Mouse (Mus musculus): ENCODE results near the gene Hapln2. TPM values are rescaled to one million over a fixed set of nuclear protein-coding genes. Genes with fewer than 3 reads are reported as not detected.

Hapln2 gene
- total and polyA plus RNA-seq, 3 experiments, result not detected

DNA sequence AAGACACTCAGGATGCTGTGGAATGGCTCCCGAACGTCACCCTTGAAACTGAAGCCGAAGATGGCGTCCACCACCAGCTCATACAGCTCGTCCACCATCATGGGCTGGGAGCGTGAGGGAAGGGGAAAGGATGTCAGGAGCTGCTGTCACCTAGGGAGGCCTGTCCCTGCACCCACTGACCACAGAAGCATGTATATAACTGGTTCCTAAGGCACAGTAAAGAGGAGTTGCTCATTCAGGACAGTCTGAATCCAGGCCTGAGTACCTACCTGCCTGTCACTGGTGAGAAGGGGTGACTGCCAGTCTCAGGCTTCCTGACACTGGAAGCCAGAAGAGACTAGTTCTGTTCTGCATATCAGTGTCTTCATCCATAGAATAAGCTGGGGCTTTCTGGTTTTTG, 29.6 kb upstream of the Hapln2 start:
- H3K9me3 ChIP-seq (replicated peaks; ENCODE audit: insufficient read depth, low read length), result no peaks in the 10 kb centered on the region
- H3K9ac ChIP-seq (ENCODE audit: control insufficient read depth, low read depth, low read length, poor library complexity, severe bottlenecking), result peak overlapping the region; percentile 90; the same call in 1 of the 2 replicates

DNA sequence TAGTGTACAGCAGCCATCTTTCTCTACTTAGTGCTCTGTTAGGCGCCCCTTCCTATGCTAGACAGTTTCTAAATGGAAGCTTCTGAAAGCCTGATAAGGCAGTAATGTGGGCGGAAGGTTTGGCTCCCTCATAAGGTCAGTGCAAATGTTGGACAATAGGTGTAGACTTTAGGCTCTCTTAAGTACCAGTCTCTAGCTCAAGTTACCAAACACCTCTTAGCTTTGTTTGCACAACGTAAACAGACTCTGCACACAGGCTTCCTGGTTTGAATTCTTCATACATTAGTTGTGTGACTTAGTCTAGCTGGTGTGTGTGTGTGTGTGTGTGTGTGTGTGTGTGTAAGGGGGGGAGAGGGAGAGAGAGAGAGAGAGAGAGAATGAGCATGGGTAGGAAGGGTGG, 22.1 kb upstream of the Hapln2 start:
- Histone ChIP-seq H3K36me3 (ENCODE audit: control insufficient read depth in 1 of 2, insufficient read depth in 2 of 2, low read length in 2 of 2) (peaks cover 4 to 19% of the 10 kb centered on the region in 2 experiments), H3K9ac (ENCODE audit: control insufficient read depth, low read depth, low read length, poor library complexity, severe bottlenecking) (no peak overlapping the region), H3K4me1 (ENCODE audit: control insufficient read depth in 1 of 2, insufficient read depth in 2 of 2, low read length in 2 of 2) (peaks cover 0 to 4% of the 10 kb centered on the region in 2 experiments; a peak in 2 of 4 replicates), H3K27me3 (ENCODE audit: control insufficient read depth in 1 of 2, insufficient read depth in 2 of 2, low read length in 2 of 2) (no peaks in the 10 kb centered on the region), H3K9me3 (replicated peaks; ENCODE audit: insufficient read depth, low read length) (no peaks in the 10 kb centered on the region), H3K4me3 (ENCODE audit: control insufficient read depth in 1 of 2, insufficient read depth in 1 of 2, low read depth in 2 of 2, low read length in 2 of 2) (no peak overlapping the region), H3K79me2 (ENCODE audit: control insufficient read depth, insufficient read depth, low read length, poor library complexity) (peaks cover 32% of the 10 kb centered on the region), H3K27ac (ENCODE audit: control insufficient read depth, low read depth, low read length) (no peak overlapping the region)
- DNase-seq (ENCODE audit: low read depth, low spot score), result no peak
- TF ChIP-seq MAFK (IDR thresholded peaks at IDR 0.05; ENCODE audit: borderline replicate concordance, low read depth, low read length), result no peak
- no peak for TF ChIP-seq SMC3 (IDR thresholded peaks at IDR 0.05; ENCODE audit: low read depth, low read length)
- TF ChIP-seq MYB (IDR thresholded peaks at IDR 0.05; ENCODE audit: low read depth, low read length), result no peak
- TF ChIP-seq MXI1 (IDR thresholded peaks at IDR 0.05; ENCODE audit: low read depth, low read length), result no peak
- no peak for TF ChIP-seq GATA1 (IDR thresholded peaks at IDR 0.05; ENCODE audit: low read depth, low read length)
- TF ChIP-seq ZC3H11A (IDR thresholded peaks at IDR 0.05; ENCODE audit: low read depth, low read length), result no peak
- no peak for TF ChIP-seq RAD21 (IDR thresholded peaks at IDR 0.05; ENCODE audit: low read depth, low read length)
- TF ChIP-seq MYC (IDR thresholded peaks at IDR 0.05; ENCODE audit: low read depth, low read length), result no peak
- no peak for TF ChIP-seq EP300 (IDR thresholded peaks at IDR 0.05; ENCODE audit: low read depth in 1 of 2, low read length in 2 of 2)
- TF ChIP-seq CHD1 (IDR thresholded peaks at IDR 0.05; ENCODE audit: low read depth, low read length), result no peak
- TF ChIP-seq POLR2AphosphoS2 (IDR thresholded peaks at IDR 0.05; ENCODE audit: low read length), result no peak
- no peak for TF ChIP-seq HCFC1 (IDR thresholded peaks at IDR 0.05; ENCODE audit: low read depth, low read length)
- TF ChIP-seq MEF2A (IDR thresholded peaks at IDR 0.05; ENCODE audit: extremely low read depth, insufficient replicate concordance, low read depth, low read length, poor library complexity, severe bottlenecking), result no peak
- TF ChIP-seq ZNF384 (IDR thresholded peaks at IDR 0.05; ENCODE audit: low read depth, low read length), result no peak
- no peak for TF ChIP-seq NELFE (IDR thresholded peaks at IDR 0.05; ENCODE audit: low read depth, low read length)
- TF ChIP-seq USF2 (IDR thresholded peaks at IDR 0.05; ENCODE audit: borderline replicate concordance in 1 of 2, insufficient read depth in 1 of 2, low read depth in 1 of 2, low read length in 2 of 2), result no peak
- TF ChIP-seq BHLHE40 (IDR thresholded peaks at IDR 0.05; ENCODE audit: borderline replicate concordance, low read depth, low read length), result no peak
- no peak for TF ChIP-seq ZKSCAN1 (IDR thresholded peaks at IDR 0.05; ENCODE audit: low read depth, low read length)

More for the DNA sequence above, 29.6 kb upstream of the Hapln2 start:
- peaks cover 7 to 10% of the 10 kb centered on the region in 2 experiments for H3K36me3 ChIP-seq (ENCODE audit: control insufficient read depth in 1 of 2, insufficient read depth in 2 of 2, low read length in 2 of 2)
- H3K27me3 ChIP-seq (ENCODE audit: control insufficient read depth in 1 of 2, insufficient read depth in 2 of 2, low read length in 2 of 2), result no peaks in the 10 kb centered on the region
- peaks cover 6% of the 10 kb centered on the region; the same call in 1 of the 2 replicates for H3K79me2 ChIP-seq (ENCODE audit: control insufficient read depth, insufficient read depth, low read length, poor library complexity)
- H3K4me3 ChIP-seq (ENCODE audit: control insufficient read depth in 1 of 2, insufficient read depth in 1 of 2, low read depth in 2 of 2, low read length in 2 of 2), result no peak overlapping the region; a peak in 1 of 4 replicates
- peak; percentile 42 for DNase-seq (ENCODE audit: low read depth, low spot score)
- H3K27ac ChIP-seq (ENCODE audit: control insufficient read depth, low read depth, low read length), result no peak overlapping the region
- TF ChIP-seq TCF12 (IDR thresholded peaks at IDR 0.05; ENCODE audit: low read depth, low read length) (no peak), MAZ (IDR thresholded peaks at IDR 0.05; ENCODE audit: low read depth, low read length) (no peak), BHLHE40 (IDR thresholded peaks at IDR 0.05; ENCODE audit: borderline replicate concordance, low read depth, low read length) (no peak), HCFC1 (IDR thresholded peaks at IDR 0.05; ENCODE audit: low read depth, low read length) (no peak), MEF2A (IDR thresholded peaks at IDR 0.05; ENCODE audit: extremely low read depth, insufficient replicate concordance, low read depth, low read length, poor library complexity, severe bottlenecking) (no peak), UBTF (IDR thresholded peaks at IDR 0.05; ENCODE audit: borderline replicate concordance, insufficient read depth, low read depth, low read length) (no peak), POLR2AphosphoS2 (IDR thresholded peaks at IDR 0.05; ENCODE audit: low read length) (peak; percentile 73), RAD21 (IDR thresholded peaks at IDR 0.05; ENCODE audit: low read depth, low read length) (no peak), MYB (IDR thresholded peaks at IDR 0.05; ENCODE audit: low read depth, low read length) (no peak), CTCF (IDR thresholded peaks at IDR 0.05 in 2 of 3, conservative IDR thresholded peaks at IDR 0.05 in 1 of 3; ENCODE audit: control insufficient read depth in 1 of 3, insufficient read depth in 1 of 3, low read depth in 2 of 3, low read length in 3 of 3, poor library complexity in 1 of 3, severe bottlenecking in 1 of 3) (no peak), POLR2A (IDR thresholded peaks at IDR 0.05; ENCODE audit: control insufficient read depth in 1 of 2, insufficient read depth in 1 of 2, low read depth in 1 of 2, low read length in 2 of 2, poor library complexity in 1 of 2) (peak in 1 of 2 experiments; percentile 23; a peak in 1 of 4 replicates), ZMIZ1 (IDR thresholded peaks at IDR 0.05; ENCODE audit: low read depth, low read length) (0 out of 2 replicates have a peak, but pooled peaks have one; percentile 18), ZC3H11A (IDR thresholded peaks at IDR 0.05; ENCODE audit: low read depth, low read length) (no peak), TAL1 (IDR thresholded peaks at IDR 0.05; ENCODE audit: low read length) (no peak), KAT2A (conservative IDR thresholded peaks at IDR 0.05; ENCODE audit: low read depth, low read length) (no peak)
- H3K4me1 ChIP-seq (ENCODE audit: control insufficient read depth in 1 of 2, insufficient read depth in 2 of 2, low read length in 2 of 2), result peaks cover 0 to 10% of the 10 kb centered on the region in 2 experiments; a peak in 2 of 4 replicates
